Mouse (Mus musculus) ES-E14 (cell line): ENCODE data around the gene Slc7a11. TPM values are rescaled to one million over a fixed set of nuclear protein-coding genes. Genes with fewer than 3 reads are reported as not detected.

ENCODE experiments used
- DNase-seq: peaks from one replicate; pipeline ENCODE4 v3.0.0-alpha.2; 2013; ENCODE audit warnings: low read depth, low spot score
- H3K27ac ChIP-seq: 2 replicates; pipeline ENCODE4 v1.5.1; 2012; ENCODE audit warnings: low read depth, mild to moderate bottlenecking, low read length, moderate library complexity, mixed read lengths; ENCODE audit not compliant: poor library complexity, insufficient read depth, severe bottlenecking
- H3K36me3 ChIP-seq: 2 replicates; pipeline ENCODE4 v1.6.1; 2012; ENCODE audit warnings: mild to moderate bottlenecking, low read length, moderate library complexity, mixed read lengths; ENCODE audit not compliant: control insufficient read depth, poor library complexity, insufficient read depth, severe bottlenecking
- H3K4me1 ChIP-seq, 2 experiments: fragments of 150-350 bp in 1 of 2; sonication (generic) in 1 of 2; 2 replicates each; pipeline ENCODE4 v1.6.1; 2012; ENCODE audit warnings: low read length in 2 of 2, mild to moderate bottlenecking in 1 of 2, mixed read lengths in 1 of 2; ENCODE audit not compliant: control insufficient read depth in 2 of 2, insufficient read depth in 2 of 2, poor library complexity in 1 of 2
- H3K4me3 ChIP-seq, 2 experiments: fragments of 150-350 bp in 1 of 2; sonication (generic) in 1 of 2; 2 replicates each; pipeline ENCODE4 v1.5.1; 2012; ENCODE audit warnings: low read length in 2 of 2, low read depth in 1 of 2, mild to moderate bottlenecking in 1 of 2, mixed read lengths in 1 of 2; ENCODE audit not compliant: insufficient read depth in 1 of 2, poor library complexity in 1 of 2, severe bottlenecking in 1 of 2
- H3K9ac ChIP-seq: 2 replicates; pipeline ENCODE4 v1.6.1; 2012; ENCODE audit warnings: low read depth, mild to moderate bottlenecking, low read length, mixed read lengths; ENCODE audit not compliant: poor library complexity, insufficient read depth, severe bottlenecking
- H3K9me3 ChIP-seq: fragments of 150-350 bp; sonication (generic); 2 replicates; pipeline ENCODE4 v1.6.1; 2012; ENCODE audit warnings: low read depth, mild to moderate bottlenecking, low read length; ENCODE audit not compliant: control insufficient read depth, insufficient read depth
- CHD2 ChIP-seq: IDR thresholded peaks from 2 replicates; pipeline ENCODE4 v1.6.1; 2014; ENCODE audit warnings: mild to moderate bottlenecking, low read depth, low read length, inconsistent platforms
- HCFC1 ChIP-seq: IDR thresholded peaks from 2 replicates; pipeline ENCODE4 v1.6.1; 2012; ENCODE audit warnings: low read length, inconsistent platforms, borderline replicate concordance; ENCODE audit not compliant: insufficient read depth
- MAFK ChIP-seq: IDR thresholded peaks from 2 replicates; pipeline ENCODE4 v1.6.1; 2014; ENCODE audit warnings: mild to moderate bottlenecking, low read depth, low read length, inconsistent platforms; ENCODE audit not compliant: insufficient read depth
- ZC3H11A ChIP-seq: IDR thresholded peaks from 2 replicates; pipeline ENCODE4 v1.6.1; 2012; ENCODE audit warnings: low read depth, mild to moderate bottlenecking, inconsistent platforms, low read length, borderline replicate concordance
- ZNF384 ChIP-seq: IDR thresholded peaks from 2 replicates; pipeline ENCODE4 v1.6.1; 2012; ENCODE audit warnings: low read depth, low read length, inconsistent platforms
- in situ Hi-C, 2 experiments: fragments of 600-800 bp; cut with MboI; formaldehyde crosslinking; loops; one replicate each; pipeline ENCODE4 v1.15.1; 2025; ENCODE audit warnings: low sequenced_read_pairs in 2 of 2, inconsistent platforms in 1 of 2; ENCODE audit not compliant: unreplicated experiment in 2 of 2
- total RNA-seq: library from RNA; depleted of rRNA; stranded (reverse); fragments of 300-350 nt; gene quantifications from 2 replicates; pipeline ENCODE4 v1.2.3, GENCODE M21; 2012

Slc7a11 gene
- total RNA-seq, 1 experiment = 2.1 TPM

GRCm38 (mm10) chr3:50421480-50422277 is 21.7 kb downstream of the Slc7a11 start:
- H3K36me3 ChIP-seq = no peaks in the 10 kb centered on the region
- TF ChIP-seq ZNF384 = no peak
- no peak for TF ChIP-seq MAFK
- TF ChIP-seq CHD2 = no peak
- no peak for TF ChIP-seq HCFC1
- TF ChIP-seq ZC3H11A = no peak
- H3K9me3 ChIP-seq = no peaks in the 10 kb centered on the region
- in situ Hi-C loops = no loop called here
- H3K4me3 ChIP-seq = no peak overlapping the region
- no peak overlapping the region for H3K9ac ChIP-seq
- no peak overlapping the region for H3K27ac ChIP-seq
- no peak for DNase-seq
- no peaks in the 10 kb centered on the region for H3K4me1 ChIP-seq

- no peak overlapping the region for H3K27ac ChIP-seq
- no peaks in the 10 kb centered on the region for H3K4me1 ChIP-seq
- in situ Hi-C loops = no loop called here
- no peak overlapping the region for H3K9ac ChIP-seq
- DNase-seq = peak; percentile 11
- no peaks in the 10 kb centered on the region for H3K36me3 ChIP-seq
- TF ChIP-seq HCFC1 = no peak
- TF ChIP-seq ZNF384 = no peak
- no peak for TF ChIP-seq CHD2
- TF ChIP-seq MAFK = no peak
- no peak for TF ChIP-seq ZC3H11A
- no peak overlapping the region for H3K4me3 ChIP-seq
- no peaks in the 10 kb centered on the region for H3K9me3 ChIP-seq
Measured at GRCm38 (mm10) chr3:50419161-50419560, 24.3 kb downstream of the Slc7a11 start.

- no peaks in the 10 kb centered on the region for H3K9me3 ChIP-seq
- H3K4me3 ChIP-seq = no peak overlapping the region
- in situ Hi-C loops = no loop called here
- no peak overlapping the region for H3K9ac ChIP-seq
- H3K36me3 ChIP-seq = no peaks in the 10 kb centered on the region
- no peak for DNase-seq
- H3K27ac ChIP-seq = no peak overlapping the region
- TF ChIP-seq ZNF384 = no peak
- TF ChIP-seq HCFC1 = no peak
- TF ChIP-seq ZC3H11A = no peak
- TF ChIP-seq CHD2 = no peak
- no peak for TF ChIP-seq MAFK
- H3K4me1 ChIP-seq = no peaks in the 10 kb centered on the region
Measured at GRCm38 (mm10) chr3:50406771-50407170, 36.6 kb downstream of the Slc7a11 start.

- no peak overlapping the region for H3K27ac ChIP-seq
- H3K4me3 ChIP-seq = no peak overlapping the region
- TF ChIP-seq HCFC1 (no peak), ZC3H11A (no peak), CHD2 (no peak), MAFK (no peak), ZNF384 (no peak)
- no peaks in the 10 kb centered on the region for H3K36me3 ChIP-seq
- no peaks in the 10 kb centered on the region for H3K9me3 ChIP-seq
- no peak overlapping the region for H3K9ac ChIP-seq
- no peak for DNase-seq
- H3K4me1 ChIP-seq = no peaks in the 10 kb centered on the region
- in situ Hi-C loops = no loop called here
Measured at GRCm38 (mm10) chr3:50405915-50406314, 37.5 kb downstream of the Slc7a11 start.
